ENCODE assay signal across 22 mouse cellular contexts in the genomic region with DNA sequence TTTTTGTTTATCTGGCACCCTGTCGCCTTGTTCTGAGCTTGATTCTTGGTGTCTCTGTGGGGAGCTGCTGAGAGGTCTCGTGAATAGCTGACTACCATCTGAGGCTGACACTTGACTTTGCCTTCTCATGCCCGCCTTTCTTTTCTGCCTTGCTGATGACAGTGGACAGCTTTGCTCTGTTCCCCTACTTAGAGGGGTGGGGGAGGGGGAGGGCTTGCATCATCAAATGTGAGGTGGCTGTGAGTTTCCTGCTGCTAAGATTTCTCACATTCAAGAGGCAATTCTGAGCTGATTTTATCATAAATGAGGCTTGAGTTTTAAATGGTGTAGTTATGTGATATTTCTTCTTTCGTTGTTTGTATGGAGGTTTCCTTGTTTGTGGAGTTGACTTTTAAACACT. TPM values are rescaled to one million over a fixed set of nuclear protein-coding genes. Genes with fewer than 3 reads are reported as not detected.
"Had no signal": no experiment of that assay in that cellular context is flagged by ENCODE, and none has a peak within 500 bp of the region (broad histone marks: within the 10 kb centered on the region; RNA-seq: fewer than 3 reads in every experiment).

No protein-coding gene starts in this region.

- H3K36me3 ChIP-seq: limb, embryonic 10.5 days; limb, embryonic 13.5 days; liver, embryonic 12.5 days; liver, embryonic 15.5 days; lung, embryonic 15.5 days; midbrain, embryonic 10.5 days; midbrain, embryonic 13.5 days; stomach, embryonic 15.5 days had no signal

- ATAC-seq: liver, embryonic 12.5 days; midbrain, embryonic 13.5 days; midbrain, embryonic 16.5 days had no signal

- DNase-seq: kidney, postnatal 14 days; layer of hippocampus, adult 9-11 months; liver; lung, adult 18-20 months; lung, postnatal 10 days; lung, postnatal 36 days; right cerebral cortex, postnatal 25 days; spleen, adult 18-20 months; thymus, postnatal 25 days had no signal

- H3K4me3 ChIP-seq: layer of hippocampus, adult 2 months; limb, embryonic 10.5 days; limb, embryonic 13.5 days; liver, embryonic 12.5 days; liver, embryonic 15.5 days; lung, embryonic 15.5 days; megakaryocyte, embryonic 14.5 days; midbrain, embryonic 10.5 days; midbrain, embryonic 13.5 days; myocyte; stomach, embryonic 15.5 days had no signal

- H3K27me3 ChIP-seq: limb, embryonic 13.5 days; liver, embryonic 12.5 days; liver, embryonic 15.5 days; lung, embryonic 15.5 days; midbrain, embryonic 13.5 days; stomach, embryonic 15.5 days had no signal

- H3K27ac ChIP-seq: layer of hippocampus, adult 2 months; limb, embryonic 10.5 days; limb, embryonic 13.5 days; liver, embryonic 12.5 days; liver, embryonic 15.5 days; lung, embryonic 15.5 days; midbrain, embryonic 10.5 days; midbrain, embryonic 13.5 days; stomach, embryonic 15.5 days had no signal

RNA-seq across cellular contexts. Expression of a gene that starts 37.9 kb away (rescaled TPM):
- total RNA-seq: monocyte, adult 5-6 weeks had no signal
